Mouse (Mus musculus) MEL (cell line): ENCODE results near the gene Vdac2. TPM values are rescaled to one million over a fixed set of nuclear protein-coding genes. Genes with fewer than 3 reads are reported as not detected.

Source experiments
- DNase-seq: peaks from one replicate; pipeline ENCODE4 v3.0.0; 2011; ENCODE audit warnings: low read depth, low spot score
- H3K27ac ChIP-seq: 2 replicates; pipeline ENCODE4 v1.5.1; 2012; ENCODE audit warnings: low read depth, mild to moderate bottlenecking, control low read depth, low read length, moderate library complexity; ENCODE audit not compliant: control insufficient read depth
- H3K27me3 ChIP-seq, 2 experiments: fragments of 150-350 bp in 1 of 2; sonication (generic) in 1 of 2; 2 replicates each; pipeline ENCODE4 v1.6.1; 2012; ENCODE audit warnings: low read length in 2 of 2, mild to moderate bottlenecking in 2 of 2, improper control_type of control experiment in 1 of 2, moderate library complexity in 1 of 2; ENCODE audit not compliant: insufficient read depth in 2 of 2, control insufficient read depth in 1 of 2
- H3K36me3 ChIP-seq, 2 experiments: 2 replicates each; pipeline ENCODE4 v1.6.1; 2012 to 2014; ENCODE audit warnings: low read length in 2 of 2, improper control_type of control experiment in 1 of 2, inconsistent platforms in 1 of 2, mild to moderate bottlenecking in 1 of 2; ENCODE audit not compliant: insufficient read depth in 2 of 2, control insufficient read depth in 1 of 2
- H3K4me1 ChIP-seq, 2 experiments: fragments of 150-350 bp in 1 of 2; sonication (generic) in 1 of 2; 2 replicates each; pipeline ENCODE4 v1.6.1; 2012; ENCODE audit warnings: low read length in 2 of 2, improper control_type of control experiment in 1 of 2, mild to moderate bottlenecking in 1 of 2; ENCODE audit not compliant: insufficient read depth in 2 of 2, control insufficient read depth in 1 of 2
- H3K4me3 ChIP-seq, 2 experiments: fragments of 150-350 bp in 1 of 2; sonication (generic) in 1 of 2; 2 replicates each; pipeline ENCODE4 v1.5.1; 2012; ENCODE audit warnings: low read depth in 2 of 2, low read length in 2 of 2, mild to moderate bottlenecking in 2 of 2, moderate library complexity in 2 of 2, control low read depth in 1 of 2, improper control_type of control experiment in 1 of 2; ENCODE audit not compliant: control insufficient read depth in 1 of 2, insufficient read depth in 1 of 2
- H3K79me2 ChIP-seq: 2 replicates; pipeline ENCODE4 v1.6.1; 2012; ENCODE audit warnings: mild to moderate bottlenecking, low read length, moderate library complexity; ENCODE audit not compliant: control insufficient read depth, poor library complexity, insufficient read depth
- H3K9ac ChIP-seq: 2 replicates; pipeline ENCODE4 v1.6.1; 2012; ENCODE audit warnings: low read depth, mild to moderate bottlenecking, control low read depth, low read length, moderate library complexity; ENCODE audit not compliant: control insufficient read depth, poor library complexity, severe bottlenecking
- H3K9me3 ChIP-seq: fragments of 150-350 bp; sonication (generic); replicated peaks from 2 replicates; pipeline ENCODE4 v1.6.1; 2012; ENCODE audit warnings: mild to moderate bottlenecking, low read length, improper control_type of control experiment, moderate library complexity; ENCODE audit not compliant: insufficient read depth
- BHLHE40 ChIP-seq: IDR thresholded peaks from 2 replicates; pipeline ENCODE4 v1.6.1; 2012; ENCODE audit warnings: low read depth, mild to moderate bottlenecking, inconsistent platforms, low read length, improper control_type of control experiment, borderline replicate concordance
- CHD2 ChIP-seq: IDR thresholded peaks from 2 replicates; pipeline ENCODE4 v1.6.1; 2011; ENCODE audit warnings: low read length, improper control_type of control experiment
- E2F4 ChIP-seq: IDR thresholded peaks from 2 replicates; pipeline ENCODE4 v1.6.1; 2011; ENCODE audit warnings: low read depth, low read length, improper control_type of control experiment, borderline replicate concordance
- EP300 ChIP-seq, 2 experiments: IDR thresholded peaks; 2 replicates each; pipeline ENCODE4 v1.6.1; 2011; ENCODE audit warnings: improper control_type of control experiment in 2 of 2, low read length in 2 of 2, low read depth in 1 of 2, mild to moderate bottlenecking in 1 of 2
- GABPA ChIP-seq: IDR thresholded peaks from 2 replicates; pipeline ENCODE4 v1.6.1; 2012; ENCODE audit warnings: low read depth, mild to moderate bottlenecking, inconsistent platforms, low read length, improper control_type of control experiment, moderate library complexity
- JUND ChIP-seq: IDR thresholded peaks from 2 replicates; pipeline ENCODE4 v1.6.1; 2011; ENCODE audit warnings: low read depth, mild to moderate bottlenecking, improper control_type of control experiment, low read length
- KAT2A ChIP-seq: conservative IDR thresholded peaks from 2 replicates; pipeline ENCODE4 v1.6.1; 2012; ENCODE audit warnings: low read depth, low read length, improper control_type of control experiment, inconsistent platforms
- MAX ChIP-seq: IDR thresholded peaks from 2 replicates; pipeline ENCODE4 v1.6.1; 2011; ENCODE audit warnings: low read length, improper control_type of control experiment
- MAZ ChIP-seq: IDR thresholded peaks from 2 replicates; pipeline ENCODE4 v1.6.1; 2012; ENCODE audit warnings: low read depth, mild to moderate bottlenecking, inconsistent platforms, low read length, improper control_type of control experiment
- MEF2A ChIP-seq: IDR thresholded peaks from 2 replicates; pipeline ENCODE4 v1.6.1; 2014; ENCODE audit warnings: low read depth, mild to moderate bottlenecking, inconsistent platforms, low read length, improper control_type of control experiment; ENCODE audit not compliant: poor library complexity, insufficient replicate concordance, severe bottlenecking; ENCODE audit errors: extremely low read depth
- MYB ChIP-seq: IDR thresholded peaks from 2 replicates; pipeline ENCODE4 v1.6.1; 2011; ENCODE audit warnings: mild to moderate bottlenecking, low read depth, low read length, improper control_type of control experiment
- MYC ChIP-seq: IDR thresholded peaks from 2 replicates; pipeline ENCODE4 v1.6.1; 2011; ENCODE audit warnings: low read depth, mild to moderate bottlenecking, low read length, improper control_type of control experiment, moderate library complexity
- NELFE ChIP-seq: IDR thresholded peaks from 2 replicates; pipeline ENCODE4 v1.6.1; 2011; ENCODE audit warnings: low read depth, low read length, improper control_type of control experiment
- NRF1 ChIP-seq: IDR thresholded peaks from 2 replicates; pipeline ENCODE4 v1.6.1; 2014; ENCODE audit warnings: low read depth, mild to moderate bottlenecking, inconsistent platforms, low read length, improper control_type of control experiment, moderate library complexity; ENCODE audit not compliant: poor library complexity, insufficient read depth, severe bottlenecking
- POLR2A ChIP-seq, 2 experiments: IDR thresholded peaks; 2 replicates each; pipeline ENCODE4 v1.6.1; 2011 to 2012; ENCODE audit warnings: low read length in 2 of 2, mild to moderate bottlenecking in 2 of 2, control low read depth in 1 of 2, improper control_type of control experiment in 1 of 2, low read depth in 1 of 2, moderate library complexity in 1 of 2; ENCODE audit not compliant: control insufficient read depth in 1 of 2, insufficient read depth in 1 of 2, poor library complexity in 1 of 2
- POLR2AphosphoS2 ChIP-seq: IDR thresholded peaks from 2 replicates; pipeline ENCODE4 v1.6.1; 2011; ENCODE audit warnings: low read length, improper control_type of control experiment
- POLR2AphosphoS5 ChIP-seq: IDR thresholded peaks from 2 replicates; pipeline ENCODE4 v1.6.1; 2012; ENCODE audit warnings: low read depth, borderline replicate concordance, mild to moderate bottlenecking, inconsistent platforms, low read length, moderate library complexity, mixed read lengths
- RCOR1 ChIP-seq: IDR thresholded peaks from 2 replicates; pipeline ENCODE4 v1.6.1; 2012; ENCODE audit warnings: low read depth, mild to moderate bottlenecking, inconsistent platforms, low read length, improper control_type of control experiment
- SMC3 ChIP-seq: IDR thresholded peaks from 2 replicates; pipeline ENCODE4 v1.6.1; 2011; ENCODE audit warnings: low read depth, low read length, improper control_type of control experiment
- TCF12 ChIP-seq: IDR thresholded peaks from 2 replicates; pipeline ENCODE4 v1.6.1; 2014; ENCODE audit warnings: low read depth, mild to moderate bottlenecking, inconsistent platforms, low read length, improper control_type of control experiment, moderate library complexity
- UBTF ChIP-seq: IDR thresholded peaks from 2 replicates; pipeline ENCODE4 v1.6.1; 2012; ENCODE audit warnings: low read depth, mild to moderate bottlenecking, inconsistent platforms, low read length, improper control_type of control experiment, moderate library complexity, borderline replicate concordance; ENCODE audit not compliant: insufficient read depth
- USF1 ChIP-seq: IDR thresholded peaks from 2 replicates; pipeline ENCODE4 v1.6.1; 2014; ENCODE audit warnings: low read depth, mild to moderate bottlenecking, inconsistent platforms, low read length, improper control_type of control experiment, moderate library complexity
- ZC3H11A ChIP-seq: IDR thresholded peaks from 2 replicates; pipeline ENCODE4 v1.6.1; 2012; ENCODE audit warnings: low read depth, mild to moderate bottlenecking, inconsistent platforms, low read length, improper control_type of control experiment
- ZKSCAN1 ChIP-seq: IDR thresholded peaks from 2 replicates; pipeline ENCODE4 v1.6.1; 2012; ENCODE audit warnings: low read depth, mild to moderate bottlenecking, inconsistent platforms, low read length, improper control_type of control experiment, moderate library complexity
- ZMIZ1 ChIP-seq: IDR thresholded peaks from 2 replicates; pipeline ENCODE4 v1.6.1; 2012; ENCODE audit warnings: low read depth, mild to moderate bottlenecking, inconsistent platforms, low read length, improper control_type of control experiment, moderate library complexity
- ZNF384 ChIP-seq: IDR thresholded peaks from 2 replicates; pipeline ENCODE4 v1.6.1; 2012; ENCODE audit warnings: low read depth, mild to moderate bottlenecking, inconsistent platforms, low read length, improper control_type of control experiment
- polyA plus RNA-seq, 2 experiments: library from polyadenylated mRNA; stranded (reverse) in 1 of 2; unstranded in 1 of 2; fragments of >175 nt in 1 of 2; fragments of >200 nt in 1 of 2; gene quantifications; 2 replicates each; pipeline versions ENCODE4 v1.2.1 to v1.2.4; 2012; ENCODE audit warnings: low replicate concordance in 2 of 2, low read depth in 1 of 2; ENCODE audit not compliant: insufficient read length in 2 of 2, insufficient read depth in 1 of 2, missing spikeins in 1 of 2
- total RNA-seq: library from RNA; depleted of rRNA; stranded (reverse); fragments of 300-350 nt; gene quantifications from 2 replicates; pipeline ENCODE4 v1.2.3, GENCODE M21; 2012

Vdac2 gene
- total and polyA plus RNA-seq, 3 experiments, result 74.9 to 327 (median 247) TPM

GRCm38 (mm10) chr14:21823897-21824296 is 1.1 kb upstream of the Vdac2 start:
- H3K9me3 ChIP-seq, result no peaks in the 10 kb centered on the region
- H3K4me3 ChIP-seq, result no peak overlapping the region
- no peaks in the 10 kb centered on the region for H3K27me3 ChIP-seq
- no peak for DNase-seq
- H3K9ac ChIP-seq, result peak overlapping the region; percentile 60; the same call in 1 of the 2 replicates
- H3K79me2 ChIP-seq, result no peaks in the 10 kb centered on the region
- H3K27ac ChIP-seq, result peak overlapping the region; percentile 89
- H3K36me3 ChIP-seq, result peaks cover 0 to 15% of the 10 kb centered on the region in 2 experiments; a peak in 2 of 4 replicates
- peaks cover 6 to 12% of the 10 kb centered on the region in 2 experiments for H3K4me1 ChIP-seq
- no peak for TF ChIP-seq SMC3
- no peak for TF ChIP-seq JUND
- TF ChIP-seq UBTF, result no peak
- TF ChIP-seq ZNF384, result no peak
- no peak for TF ChIP-seq EP300 (IDR thresholded peaks at IDR 0.05; ENCODE audit: low read depth in 1 of 2, low read length in 2 of 2)
- TF ChIP-seq POLR2AphosphoS5, result no peak
- TF ChIP-seq NRF1, result no peak
- no peak for TF ChIP-seq BHLHE40
- TF ChIP-seq NELFE, result no peak
- no peak for TF ChIP-seq CHD2
- no peak for TF ChIP-seq RCOR1
- TF ChIP-seq USF1, result no peak
- TF ChIP-seq MAZ, result no peak
- no peak for TF ChIP-seq MYC
- no peak for TF ChIP-seq MYB
- TF ChIP-seq TCF12, result no peak
- TF ChIP-seq POLR2AphosphoS2, result no peak
- no peak for TF ChIP-seq E2F4
- no peak for TF ChIP-seq ZMIZ1

- peaks cover 0 to 22% of the 10 kb centered on the region in 2 experiments; a peak in 2 of 4 replicates for H3K36me3 ChIP-seq
- no peak overlapping the region for H3K4me3 ChIP-seq
- no peak overlapping the region for H3K27ac ChIP-seq
- no peaks in the 10 kb centered on the region for H3K79me2 ChIP-seq
- H3K9me3 ChIP-seq, result no peaks in the 10 kb centered on the region
- TF ChIP-seq POLR2A (IDR thresholded peaks at IDR 0.05; ENCODE audit: control insufficient read depth in 1 of 2, insufficient read depth in 1 of 2, low read depth in 1 of 2, low read length in 2 of 2, poor library complexity in 1 of 2) (no peak), KAT2A (no peak), POLR2AphosphoS5 (no peak), ZC3H11A (no peak), ZKSCAN1 (no peak), MEF2A (no peak), UBTF (no peak), GABPA (no peak), MAX (no peak)
- H3K9ac ChIP-seq, result no peak overlapping the region
- no peaks in the 10 kb centered on the region for H3K27me3 ChIP-seq
- no peak for DNase-seq
- H3K4me1 ChIP-seq, result peaks cover 6 to 21% of the 10 kb centered on the region in 2 experiments
Measured at GRCm38 (mm10) chr14:21825786-21826491, 901 bp downstream of the Vdac2 start.
